Mouse (Mus musculus): ENCODE data around the gene Acaa1b. TPM values are rescaled to one million over a fixed set of nuclear protein-coding genes. Genes with fewer than 3 reads are reported as not detected.

Gene Acaa1b
- polyA plus RNA-seq, 1 experiment from 2014 or later = 4.5 TPM

- H3K4me1 ChIP-seq (ENCODE audit: control insufficient read depth, insufficient read depth, low read length) = no peaks in the 10 kb centered on the region
- WGBS = 81% methylated on average over 12 of the region's 12 CpGs
Observed at GRCm38 (mm10) chr9:119128436-119129181, 28.3 kb downstream of the Acaa1b start.

GRCm38 (mm10) chr9:119122596-119123369, 34.1 kb downstream of the Acaa1b start:
- no peak overlapping the region for H3K27ac ChIP-seq (ENCODE audit: low read length)
- H3K9ac ChIP-seq (ENCODE audit: low read depth, low read length) = no peak overlapping the region
- H3K4me3 ChIP-seq (ENCODE audit: low read depth, low read length) = no peak overlapping the region
- no peaks in the 10 kb centered on the region for H3K4me1 ChIP-seq (ENCODE audit: control insufficient read depth, insufficient read depth, low read length)
- no peaks in the 10 kb centered on the region for H3K36me3 ChIP-seq (ENCODE audit: control insufficient read depth, insufficient read depth, low read length)
- no peaks in the 10 kb centered on the region for H3K9me3 ChIP-seq (replicated peaks; ENCODE audit: control insufficient read depth, low read length, poor library complexity, severe bottlenecking)
- 89% methylated on average over 18 of the region's 18 CpGs for WGBS
- H3K4me2 ChIP-seq (ENCODE audit: low read length) = no peak overlapping the region
- no peaks in the 10 kb centered on the region for H3K27me3 ChIP-seq (ENCODE audit: control insufficient read depth, insufficient read depth, low read depth, low read length)
- no peak for ATAC-seq

More at GRCm38 (mm10) chr9:119128436-119129181, 28.3 kb downstream of the Acaa1b start:
- ATAC-seq = no peak
- no peaks in the 10 kb centered on the region for H3K9me3 ChIP-seq (replicated peaks; ENCODE audit: control insufficient read depth, low read length, poor library complexity, severe bottlenecking)
- H3K4me2 ChIP-seq (ENCODE audit: low read length) = no peak overlapping the region
- H3K27ac ChIP-seq (ENCODE audit: low read length) = no peak overlapping the region
- no peaks in the 10 kb centered on the region for H3K27me3 ChIP-seq (ENCODE audit: control insufficient read depth, insufficient read depth, low read depth, low read length)
- H3K4me3 ChIP-seq (ENCODE audit: low read depth, low read length) = no peak overlapping the region
- H3K9ac ChIP-seq (ENCODE audit: low read depth, low read length) = no peak overlapping the region
- H3K36me3 ChIP-seq (ENCODE audit: control insufficient read depth, insufficient read depth, low read length) = no peaks in the 10 kb centered on the region

GRCm38 (mm10) chr9:119120168-119120560, 36.7 kb downstream of the Acaa1b start:
- WGBS = 82% methylated on average over 3 of the region's 3 CpGs
- Histone ChIP-seq H3K4me1 (ENCODE audit: control insufficient read depth, insufficient read depth, low read length) (no peaks in the 10 kb centered on the region), H3K27ac (ENCODE audit: low read length) (no peak overlapping the region)

GRCm38 (mm10) chr9:119119409-119120167, 37.3 kb downstream of the Acaa1b start:
- no peaks in the 10 kb centered on the region for H3K36me3 ChIP-seq (ENCODE audit: control insufficient read depth, insufficient read depth, low read length)
- H3K4me3 ChIP-seq (ENCODE audit: low read depth, low read length) = no peak overlapping the region
- WGBS = 85% methylated on average over 19 of the region's 19 CpGs
- no peak overlapping the region for H3K27ac ChIP-seq (ENCODE audit: low read length)
- H3K9me3 ChIP-seq (replicated peaks; ENCODE audit: control insufficient read depth, low read length, poor library complexity, severe bottlenecking) = no peaks in the 10 kb centered on the region
- no peak for ATAC-seq
- no peaks in the 10 kb centered on the region for H3K27me3 ChIP-seq (ENCODE audit: control insufficient read depth, insufficient read depth, low read depth, low read length)
- no peak overlapping the region for H3K9ac ChIP-seq (ENCODE audit: low read depth, low read length)
- no peaks in the 10 kb centered on the region for H3K4me1 ChIP-seq (ENCODE audit: control insufficient read depth, insufficient read depth, low read length)
- no peak overlapping the region for H3K4me2 ChIP-seq (ENCODE audit: low read length)

More at GRCm38 (mm10) chr9:119120168-119120560, 36.7 kb downstream of the Acaa1b start:
- H3K4me3 ChIP-seq (ENCODE audit: low read depth, low read length) = no peak overlapping the region
- H3K9ac ChIP-seq (ENCODE audit: low read depth, low read length) = no peak overlapping the region
- no peaks in the 10 kb centered on the region for H3K36me3 ChIP-seq (ENCODE audit: control insufficient read depth, insufficient read depth, low read length)
- H3K9me3 ChIP-seq (replicated peaks; ENCODE audit: control insufficient read depth, low read length, poor library complexity, severe bottlenecking) = no peaks in the 10 kb centered on the region
- H3K4me2 ChIP-seq (ENCODE audit: low read length) = no peak overlapping the region
- no peaks in the 10 kb centered on the region for H3K27me3 ChIP-seq (ENCODE audit: control insufficient read depth, insufficient read depth, low read depth, low read length)
- no peak for ATAC-seq

- Histone ChIP-seq H3K27me3 (ENCODE audit: control insufficient read depth, insufficient read depth, low read depth, low read length) (no peaks in the 10 kb centered on the region), H3K9ac (ENCODE audit: low read depth, low read length) (no peak overlapping the region), H3K4me1 (ENCODE audit: control insufficient read depth, insufficient read depth, low read length) (no peaks in the 10 kb centered on the region), H3K4me3 (ENCODE audit: low read depth, low read length) (no peak overlapping the region), H3K27ac (ENCODE audit: low read length) (no peak overlapping the region), H3K9me3 (replicated peaks; ENCODE audit: control insufficient read depth, low read length, poor library complexity, severe bottlenecking) (no peaks in the 10 kb centered on the region), H3K36me3 (ENCODE audit: control insufficient read depth, insufficient read depth, low read length) (no peaks in the 10 kb centered on the region), H3K4me2 (ENCODE audit: low read length) (no peak overlapping the region)
- 88% methylated on average over 17 of the region's 17 CpGs for whole genome bisulfite sequencing
- no peak for ATAC-seq
Observed at GRCm38 (mm10) chr9:119114911-119115310, 42.0 kb downstream of the Acaa1b start.

GRCm38 (mm10) chr9:119110640-119111039, 46.3 kb downstream of the Acaa1b start:
- H3K9ac ChIP-seq (ENCODE audit: low read depth, low read length) = no peak overlapping the region
- H3K27me3 ChIP-seq (ENCODE audit: control insufficient read depth, insufficient read depth, low read depth, low read length) = no peaks in the 10 kb centered on the region
- H3K4me2 ChIP-seq (ENCODE audit: low read length) = no peak overlapping the region
- no peaks in the 10 kb centered on the region for H3K9me3 ChIP-seq (replicated peaks; ENCODE audit: control insufficient read depth, low read length, poor library complexity, severe bottlenecking)
- no peaks in the 10 kb centered on the region for H3K4me1 ChIP-seq (ENCODE audit: control insufficient read depth, insufficient read depth, low read length)
- no peak overlapping the region for H3K27ac ChIP-seq (ENCODE audit: low read length)
- no peak for ATAC-seq
- no peak overlapping the region for H3K4me3 ChIP-seq (ENCODE audit: low read depth, low read length)
- 42% methylated on average over 3 of the region's 3 CpGs for WGBS
- no peaks in the 10 kb centered on the region for H3K36me3 ChIP-seq (ENCODE audit: control insufficient read depth, insufficient read depth, low read length)

- 50% methylated on average over 12 of the region's 12 CpGs for WGBS
- no peaks in the 10 kb centered on the region for H3K36me3 ChIP-seq (ENCODE audit: control insufficient read depth, insufficient read depth, low read length)
- H3K4me2 ChIP-seq (ENCODE audit: low read length) = no peak overlapping the region
- no peak overlapping the region for H3K27ac ChIP-seq (ENCODE audit: low read length)
- no peak overlapping the region for H3K9ac ChIP-seq (ENCODE audit: low read depth, low read length)
- H3K4me1 ChIP-seq (ENCODE audit: control insufficient read depth, insufficient read depth, low read length) = no peaks in the 10 kb centered on the region
- no peak overlapping the region for H3K4me3 ChIP-seq (ENCODE audit: low read depth, low read length)
- H3K9me3 ChIP-seq (replicated peaks; ENCODE audit: control insufficient read depth, low read length, poor library complexity, severe bottlenecking) = no peaks in the 10 kb centered on the region
- H3K27me3 ChIP-seq (ENCODE audit: control insufficient read depth, insufficient read depth, low read depth, low read length) = no peaks in the 10 kb centered on the region
- ATAC-seq = no peak
Observed at GRCm38 (mm10) chr9:119109685-119110353, 47.1 kb downstream of the Acaa1b start.

GRCm38 (mm10) chr9:119107566-119107965, 49.3 kb downstream of the Acaa1b start:
- no peak for ATAC-seq
- Histone ChIP-seq H3K4me3 (ENCODE audit: low read depth, low read length) (no peak overlapping the region), H3K4me1 (ENCODE audit: control insufficient read depth, insufficient read depth, low read length) (peaks cover 5% of the 10 kb centered on the region; the same call in 1 of the 2 replicates), H3K9me3 (replicated peaks; ENCODE audit: control insufficient read depth, low read length, poor library complexity, severe bottlenecking) (no peaks in the 10 kb centered on the region), H3K36me3 (ENCODE audit: control insufficient read depth, insufficient read depth, low read length) (no peaks in the 10 kb centered on the region), H3K9ac (ENCODE audit: low read depth, low read length) (no peak overlapping the region), H3K27ac (ENCODE audit: low read length) (no peak overlapping the region), H3K4me2 (ENCODE audit: low read length) (no peak overlapping the region), H3K27me3 (ENCODE audit: control insufficient read depth, insufficient read depth, low read depth, low read length) (peaks cover 10% of the 10 kb centered on the region)
- 91% methylated on average over 4 of the region's 4 CpGs for WGBS

Measured in midbrain, embryonic 16.5 days (tissue).